Mouse (Mus musculus): ENCODE data around the gene Cep57.
"Not testable (repeated sequence)": the region's sequence is repeated elsewhere in the genome, so short reads cannot be mapped to it uniquely, and the experiment has no call there.

Gene Cep57

GRCm38 (mm10) chr9:13790864-13791263, 36.0 kb downstream of the Cep57 start:
- DNase-seq = not testable (repeated sequence)

GRCm38 (mm10) chr9:13781985-13782384, 44.9 kb downstream of the Cep57 start:
- DNase-seq = no peak

- DNase-seq = no peak
Observed at GRCm38 (mm10) chr9:13774732-13775131, 52.2 kb downstream of the Cep57 start.

- no peak for DNase-seq
Observed at GRCm38 (mm10) chr9:13766570-13766969, 60.3 kb downstream of the Cep57 start.

- DNase-seq = no peak
Observed at GRCm38 (mm10) chr9:13765624-13766023, 61.3 kb downstream of the Cep57 start.

GRCm38 (mm10) chr9:13760430-13760829, 66.5 kb downstream of the Cep57 start:
- no peak for DNase-seq
